Comparison of ENCODE assay signal across 8 mouse cellular contexts in the genomic region with DNA sequence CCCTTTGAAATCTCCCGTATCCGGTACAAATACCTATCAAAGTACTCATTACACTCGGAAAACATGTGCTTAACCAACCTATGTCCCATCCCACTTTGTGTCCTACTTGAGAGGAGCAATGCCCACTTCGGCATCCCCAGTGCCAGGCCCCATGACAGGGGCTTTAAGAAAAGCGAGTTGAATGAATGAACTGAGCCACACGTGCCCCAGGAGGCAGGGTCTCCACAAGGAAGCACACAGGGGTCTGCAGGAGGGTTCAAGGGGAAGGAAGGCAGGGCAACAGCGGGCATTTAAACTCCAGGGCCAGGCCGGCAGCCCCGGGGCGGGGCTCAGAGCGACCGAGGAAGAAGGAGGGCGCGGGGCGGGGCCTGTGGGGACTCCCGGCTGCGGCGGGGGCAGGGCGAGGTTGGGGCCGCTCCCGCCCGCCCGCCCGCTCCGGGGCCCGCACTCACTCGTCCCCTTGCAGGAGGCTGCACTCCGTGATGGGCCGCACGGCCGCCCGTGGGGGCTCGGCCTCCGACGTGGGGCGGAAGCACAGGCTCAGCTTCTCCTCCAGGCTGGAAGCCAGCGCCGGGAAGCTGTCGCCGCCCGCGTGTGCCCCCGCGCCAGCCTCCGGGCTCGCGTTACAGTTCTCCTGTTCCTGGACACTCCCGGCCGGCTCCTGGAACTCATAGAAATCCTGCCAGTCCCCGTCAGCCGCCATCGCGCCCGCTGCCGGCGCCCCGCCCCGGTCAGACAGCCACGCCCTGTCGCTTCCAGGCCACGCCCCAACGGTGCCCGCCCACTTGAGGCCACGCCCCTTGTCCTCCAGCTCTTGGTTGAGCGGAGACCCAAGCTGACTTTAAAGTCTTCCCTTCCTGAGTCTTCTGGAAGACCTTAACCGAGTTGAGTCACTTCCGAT. TPM values are rescaled to one million over a fixed set of nuclear protein-coding genes. Genes with fewer than 3 reads are reported as not detected.
DNase-seq lines count a peak whose midpoint lies in the region; ATAC-seq lines count a peak whose summit lies in the region.

TSS of gene Fez2 (minus strand) at position 772 of the 901 bp plus-strand sequence.

- H3K27me3 ChIP-seq in megakaryocyte, embryonic 14.5 days (replicated peaks) = no peaks in the 10 kb centered on the region

- peaks cover 6% of the 10 kb centered on the region for H3K36me3 ChIP-seq in megakaryocyte, embryonic 14.5 days (replicated peaks; ENCODE audit: low read length)

- peak; percentile 59 for DNase-seq in WW6 (ENCODE audit: low read depth, low spot score)
- DNase-seq in gastrocnemius, adult 8-10 months (ENCODE audit: low spot score in 2 of 2) = peak; percentile 93 to 94
- peak; percentile 54 for DNase-seq in hindlimb bud, embryonic 11.5 days (ENCODE audit: extremely low spot score, low read depth, low spot score)
- DNase-seq in left cerebral cortex, adult 8-10 months (ENCODE audit: low spot score in 2 of 2) = peak; percentile 76 to 87
- DNase-seq in right cerebral cortex, postnatal 10 days (ENCODE audit: low spot score in 2 of 2) = peak; percentile 91 to 93
- DNase-seq in urinary bladder, postnatal 25 days (ENCODE audit: low spot score) = peak; percentile 97

- peak within 1 kb of the TSS; percentile 97 for H3K4me3 ChIP-seq in megakaryocyte, embryonic 14.5 days (replicated peaks)

- ATAC-seq in common myeloid progenitor, adult 5-6 weeks (replicated peaks; ENCODE audit: low read depth, poor library complexity, severe bottlenecking) = peak; percentile 87

- no peaks in the 10 kb centered on the region for H3K9me3 ChIP-seq in megakaryocyte, embryonic 14.5 days

- peaks cover 61% of the 10 kb centered on the region for H3K4me1 ChIP-seq in megakaryocyte, embryonic 14.5 days

RNA-seq across cellular contexts. Expression of gene Fez2, which starts in this region (rescaled TPM):
- total RNA-seq in common myeloid progenitor, adult 5-6 weeks (2017) = 13.0 and 16.3 TPM in 2 replicates
- 10 to 100 TPM; 60.3 to 95.0 (median 77.1) TPM for total RNA-seq in gastrocnemius, adult 8-10 months (2022)
- 10 to 100 TPM; 35.9 to 40.8 (median 39.5) TPM for total RNA-seq in left cerebral cortex, adult 8-10 months (2022)
- polyA plus RNA-seq in megakaryocyte, embryonic 14.5 days (2012; ENCODE audit: insufficient read depth, low replicate concordance) = 3.8 and 9.9 TPM in 2 replicates

Comparison
In these comparisons a context has a peak if more than half of its experiments do, and no peak if none do; other contexts are left out.
1. Peak in every context shown above with its lines: DNase-seq, ATAC-seq and H3K4me3 ChIP-seq.